Mouse (Mus musculus): ENCODE data around the gene Elk3. TPM values are rescaled to one million over a fixed set of nuclear protein-coding genes. Genes with fewer than 3 reads are reported as not detected.

Elk3 gene
- polyA plus RNA-seq, 1 experiment from 2014 or later = 53.9 TPM

DNA sequence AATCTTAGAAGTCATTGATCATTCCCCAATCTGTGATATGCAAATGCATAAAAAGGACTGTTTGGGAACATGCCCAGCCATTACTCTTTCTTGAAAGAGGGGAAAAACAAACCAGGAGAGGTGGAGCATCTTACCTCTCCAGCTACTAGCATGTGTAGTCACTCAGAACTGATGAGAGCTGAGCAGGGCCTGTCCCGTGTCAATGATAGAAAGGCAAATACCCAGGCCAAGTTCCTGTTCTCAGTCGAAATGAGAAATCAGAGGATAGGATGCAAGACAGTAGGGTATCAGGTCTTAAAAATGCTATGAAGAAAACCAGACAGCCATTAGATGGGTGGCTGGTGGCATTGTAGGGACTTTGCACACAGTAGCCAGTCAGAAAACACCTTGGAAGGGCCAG is 34.6 kb upstream of the Elk3 start:
- Histone ChIP-seq H3K4me3 (replicated peaks; ENCODE audit: low read depth, low read length) (no peak overlapping the region), H3K9me3 (replicated peaks; ENCODE audit: low read length) (no peaks in the 10 kb centered on the region), H3K4me1 (replicated peaks; ENCODE audit: insufficient read depth, low read length) (0 out of 2 replicates have a peak, but pooled peaks cover 6% of the 10 kb centered on the region), H3K9ac (ENCODE audit: low read depth, low read length) (no peak overlapping the region), H3K4me2 (ENCODE audit: low read length) (no peak overlapping the region), H3K27ac (no peak overlapping the region), H3K36me3 (ENCODE audit: insufficient read depth, low read length) (no peaks in the 10 kb centered on the region), H3K27me3 (ENCODE audit: insufficient read depth, low read length) (no peaks in the 10 kb centered on the region)
- ATAC-seq (replicated peaks; ENCODE audit: low FRiP score, low read depth) (no peak), DNase-seq (ENCODE audit: low spot score) (no peak)
- WGBS = 69% methylated on average over 2 of the region's 2 CpGs
- no peak for TF ChIP-seq CTCF (IDR thresholded peaks at IDR 0.05; ENCODE audit: low read depth)

DNA sequence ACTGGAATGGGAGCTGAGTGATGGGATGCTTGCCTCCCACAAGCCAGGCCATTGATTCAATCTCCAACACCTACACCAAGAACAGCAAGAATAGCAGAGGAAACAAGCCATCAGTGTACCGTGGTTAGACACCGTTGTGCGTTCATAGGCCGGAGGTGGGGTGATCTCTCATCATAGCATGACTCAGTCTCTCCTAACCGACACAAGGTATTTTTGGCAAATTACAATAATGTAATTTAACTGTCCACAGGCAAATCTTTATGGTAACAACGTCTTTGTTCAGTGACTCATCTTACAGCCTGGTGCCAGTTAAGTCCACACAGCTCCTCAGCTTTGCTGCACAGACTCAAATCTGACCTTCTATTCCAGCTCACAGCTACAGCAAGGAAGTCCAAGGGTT is 32.5 kb upstream of the Elk3 start:
- Histone ChIP-seq H3K4me2 (ENCODE audit: low read length) (no peak overlapping the region), H3K9me3 (replicated peaks; ENCODE audit: low read length) (no peaks in the 10 kb centered on the region), H3K36me3 (ENCODE audit: insufficient read depth, low read length) (no peaks in the 10 kb centered on the region), H3K9ac (ENCODE audit: low read depth, low read length) (no peak overlapping the region), H3K4me3 (replicated peaks; ENCODE audit: low read depth, low read length) (no peak overlapping the region), H3K4me1 (replicated peaks; ENCODE audit: insufficient read depth, low read length) (0 out of 2 replicates have a peak, but pooled peaks cover 6% of the 10 kb centered on the region), H3K27me3 (ENCODE audit: insufficient read depth, low read length) (no peaks in the 10 kb centered on the region), H3K27ac (no peak overlapping the region)
- 92% methylated on average over 6 of the region's 6 CpGs for WGBS
- no peak for ATAC-seq (replicated peaks; ENCODE audit: low FRiP score, low read depth)
- DNase-seq (ENCODE audit: low spot score) = no peak
- no peak for TF ChIP-seq CTCF (IDR thresholded peaks at IDR 0.05; ENCODE audit: low read depth)

DNA sequence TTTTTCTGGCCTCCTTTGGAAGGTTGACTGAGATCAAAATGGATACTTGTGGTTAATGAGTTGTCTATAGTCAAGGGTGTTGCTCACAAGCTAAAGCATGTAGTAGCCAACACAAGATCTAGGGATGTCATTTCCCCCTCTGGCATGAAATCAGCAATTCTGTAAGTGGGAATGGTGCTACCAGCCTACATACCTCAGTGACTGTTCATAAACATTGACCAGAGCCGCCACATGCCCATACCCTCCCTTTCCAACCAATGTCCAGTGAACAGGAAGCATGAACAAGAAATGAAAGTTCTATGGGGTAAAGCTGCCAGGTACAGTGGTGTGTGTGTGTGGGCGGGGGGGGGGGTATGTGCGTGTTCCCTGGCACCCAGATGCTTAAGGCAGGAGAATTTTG is 32.1 kb upstream of the Elk3 start:
- no peak for DNase-seq (ENCODE audit: low spot score)
- ATAC-seq (replicated peaks; ENCODE audit: low FRiP score, low read depth) = no peak
- Histone ChIP-seq H3K27ac (no peak overlapping the region), H3K27me3 (ENCODE audit: insufficient read depth, low read length) (no peaks in the 10 kb centered on the region), H3K4me1 (replicated peaks; ENCODE audit: insufficient read depth, low read length) (0 out of 2 replicates have a peak, but pooled peaks cover 5% of the 10 kb centered on the region), H3K4me2 (ENCODE audit: low read length) (no peak overlapping the region), H3K36me3 (ENCODE audit: insufficient read depth, low read length) (no peaks in the 10 kb centered on the region), H3K9ac (ENCODE audit: low read depth, low read length) (no peak overlapping the region), H3K9me3 (replicated peaks; ENCODE audit: low read length) (no peaks in the 10 kb centered on the region), H3K4me3 (replicated peaks; ENCODE audit: low read depth, low read length) (no peak overlapping the region)
- 86% methylated on average over 3 of the region's 3 CpGs for WGBS
- TF ChIP-seq CTCF (IDR thresholded peaks at IDR 0.05; ENCODE audit: low read depth) = no peak

DNA sequence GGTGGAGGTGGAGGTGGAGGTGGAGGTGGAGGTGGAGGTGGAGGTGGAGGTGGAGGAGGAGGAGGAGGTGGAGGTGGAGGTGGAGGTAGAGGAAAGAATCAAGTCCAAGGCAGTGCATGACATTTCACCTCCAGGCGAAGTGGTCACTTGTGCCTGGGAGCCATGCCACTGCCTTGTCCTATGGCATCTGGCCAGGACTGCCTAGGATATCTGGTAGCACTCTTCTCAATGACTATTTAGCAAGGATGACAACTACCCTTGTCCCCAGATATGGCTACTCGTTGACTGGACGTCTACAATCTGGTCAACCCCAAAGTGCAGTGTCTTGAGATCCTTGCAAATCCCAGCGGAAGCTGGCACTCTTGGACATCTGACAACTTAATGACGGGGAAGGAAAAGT is 27.6 kb upstream of the Elk3 start:
- 89% methylated on average over 5 of the region's 5 CpGs for WGBS
- Histone ChIP-seq H3K4me2 (ENCODE audit: low read length) (no peak overlapping the region), H3K9ac (ENCODE audit: low read depth, low read length) (no peak overlapping the region), H3K9me3 (replicated peaks; ENCODE audit: low read length) (no peaks in the 10 kb centered on the region), H3K4me3 (replicated peaks; ENCODE audit: low read depth, low read length) (no peak overlapping the region), H3K27me3 (ENCODE audit: insufficient read depth, low read length) (no peaks in the 10 kb centered on the region), H3K36me3 (ENCODE audit: insufficient read depth, low read length) (no peaks in the 10 kb centered on the region), H3K27ac (no peak overlapping the region), H3K4me1 (replicated peaks; ENCODE audit: insufficient read depth, low read length) (no peaks in the 10 kb centered on the region)
- ATAC-seq (replicated peaks; ENCODE audit: low FRiP score, low read depth) (no peak), DNase-seq (ENCODE audit: low spot score) (no peak)
- no peak for TF ChIP-seq CTCF (IDR thresholded peaks at IDR 0.05; ENCODE audit: low read depth)

DNA sequence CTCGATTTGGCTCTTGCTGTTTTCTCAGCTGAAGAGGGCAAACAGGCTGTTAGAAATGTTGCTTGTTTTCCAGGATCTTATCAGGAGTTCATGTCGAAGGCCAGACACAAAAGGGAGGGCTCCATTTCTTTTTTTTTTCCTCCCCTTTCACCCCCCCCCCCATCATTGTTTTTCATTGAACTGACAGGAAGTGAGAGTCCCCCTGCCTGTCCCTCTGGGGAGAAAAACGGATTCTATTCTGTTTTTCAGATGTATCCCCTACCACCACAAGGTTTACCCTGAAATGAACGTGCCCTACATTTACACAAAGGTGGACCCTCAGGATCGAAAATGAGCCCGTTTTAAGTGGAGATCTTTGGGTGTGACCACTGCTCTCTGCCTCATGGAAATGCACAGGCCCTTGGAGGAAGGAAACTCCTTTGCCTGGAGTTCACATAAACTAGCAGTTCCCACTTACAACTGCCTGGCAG is 25.6 kb upstream of the Elk3 start:
- no peak overlapping the region for H3K4me2 ChIP-seq (ENCODE audit: low read length)
- no peak overlapping the region for H3K4me3 ChIP-seq (replicated peaks; ENCODE audit: low read depth, low read length)
- H3K9me3 ChIP-seq (replicated peaks; ENCODE audit: low read length) = no peaks in the 10 kb centered on the region
- ATAC-seq (replicated peaks; ENCODE audit: low FRiP score, low read depth) (no peak), DNase-seq (ENCODE audit: low spot score) (no peak)
- no peaks in the 10 kb centered on the region for H3K27me3 ChIP-seq (ENCODE audit: insufficient read depth, low read length)
- H3K9ac ChIP-seq (ENCODE audit: low read depth, low read length) = no peak overlapping the region
- TF ChIP-seq CTCF (IDR thresholded peaks at IDR 0.05; ENCODE audit: low read depth) = no peak
- peak overlapping the region; percentile 73 for H3K27ac ChIP-seq
- H3K4me1 ChIP-seq (replicated peaks; ENCODE audit: insufficient read depth, low read length) = 0 out of 2 replicates have a peak, but pooled peaks cover 5% of the 10 kb centered on the region
- no peaks in the 10 kb centered on the region for H3K36me3 ChIP-seq (ENCODE audit: insufficient read depth, low read length)
- 43% methylated on average over 6 of the region's 6 CpGs for WGBS

DNA sequence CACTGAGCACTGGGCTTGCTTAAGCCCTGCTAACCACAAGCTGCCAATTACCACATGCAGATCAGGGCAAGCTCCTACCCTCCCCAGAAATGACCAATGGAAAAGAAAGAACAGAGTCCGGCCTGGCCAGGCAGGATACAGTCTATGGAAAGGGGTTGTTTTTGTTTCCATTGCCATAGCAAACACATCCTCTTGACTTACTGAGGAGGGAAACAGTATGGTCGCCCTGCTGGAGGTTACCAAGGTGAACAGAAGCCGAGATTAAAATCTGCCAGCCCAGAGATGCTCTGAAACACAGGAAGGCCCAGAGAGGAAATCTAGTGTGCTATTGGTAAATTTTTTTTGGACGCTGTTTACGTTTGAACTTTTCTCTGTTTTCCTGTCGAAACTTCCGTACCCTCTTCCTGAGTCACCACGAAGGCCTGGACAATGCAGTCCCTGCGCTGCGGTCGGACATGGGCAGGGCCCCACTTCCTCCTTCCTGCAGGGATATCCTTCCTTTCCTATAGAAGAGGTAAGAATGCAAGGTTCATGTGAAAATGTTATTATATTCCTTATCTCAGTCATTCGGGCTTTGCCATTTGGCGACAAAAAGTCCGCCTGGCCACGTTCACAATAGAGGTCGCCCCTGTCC is 25.0 kb upstream of the Elk3 start:
- H3K27ac ChIP-seq = peak overlapping the region; percentile 73
- H3K4me2 ChIP-seq (ENCODE audit: low read length) = no peak overlapping the region
- H3K4me3 ChIP-seq (replicated peaks; ENCODE audit: low read depth, low read length) = no peak overlapping the region
- H3K4me1 ChIP-seq (replicated peaks; ENCODE audit: insufficient read depth, low read length) = 0 out of 2 replicates have a peak, but pooled peaks cover 5% of the 10 kb centered on the region
- peak; percentile 34; the same call in 1 of the 2 replicates for ATAC-seq (replicated peaks; ENCODE audit: low FRiP score, low read depth)
- no peak overlapping the region for H3K9ac ChIP-seq (ENCODE audit: low read depth, low read length)
- no peaks in the 10 kb centered on the region for H3K27me3 ChIP-seq (ENCODE audit: insufficient read depth, low read length)
- TF ChIP-seq CTCF (IDR thresholded peaks at IDR 0.05; ENCODE audit: low read depth) = 0 out of 2 replicates have a peak, but pooled peaks have one; percentile 9
- WGBS = 67% methylated on average over 16 of the region's 16 CpGs
- H3K36me3 ChIP-seq (ENCODE audit: insufficient read depth, low read length) = no peaks in the 10 kb centered on the region
- DNase-seq (ENCODE audit: low spot score) = peak; percentile 68
- no peaks in the 10 kb centered on the region for H3K9me3 ChIP-seq (replicated peaks; ENCODE audit: low read length)
